Mouse (Mus musculus): ENCODE measurements around the gene Dnah5. TPM values are rescaled to one million over a fixed set of nuclear protein-coding genes. Genes with fewer than 3 reads are reported as not detected.

Gene Dnah5
- polyA plus RNA-seq, 1 experiment from 2014 or later, result 0.08 TPM

DNA sequence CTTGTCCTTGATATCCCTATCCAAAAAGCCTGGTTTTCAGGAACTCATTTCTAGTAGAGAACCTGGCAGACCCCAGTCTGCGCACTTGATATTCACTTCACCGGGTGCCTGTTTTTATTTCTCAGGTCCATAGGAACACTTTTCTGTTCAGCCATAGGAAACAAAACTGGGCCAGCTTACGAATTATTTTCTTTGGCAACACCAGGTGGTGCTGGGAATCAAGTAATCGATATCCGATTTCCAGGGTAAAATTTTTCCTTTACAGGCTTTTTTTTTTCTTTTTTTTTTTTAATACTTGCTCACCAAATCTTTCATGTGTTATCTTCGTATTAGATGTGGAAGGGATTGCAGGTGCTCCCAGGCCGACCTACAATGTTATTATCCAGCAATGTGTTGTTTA lies 119.0 kb downstream of the Dnah5 start:
- Histone ChIP-seq H3K4me2 (ENCODE audit: low read length) (no peak overlapping the region), H3K36me3 (ENCODE audit: insufficient read depth, low read length) (no peaks in the 10 kb centered on the region), H3K9me3 (replicated peaks; ENCODE audit: low read length) (no peaks in the 10 kb centered on the region), H3K4me3 (replicated peaks; ENCODE audit: low read depth, low read length) (no peak overlapping the region), H3K27me3 (ENCODE audit: insufficient read depth, low read length) (no peaks in the 10 kb centered on the region), H3K4me1 (replicated peaks; ENCODE audit: insufficient read depth, low read length) (no peaks in the 10 kb centered on the region), H3K27ac (no peak overlapping the region), H3K9ac (ENCODE audit: low read depth, low read length) (no peak overlapping the region)
- 85% methylated on average over 7 of the region's 7 CpGs for WGBS
- ATAC-seq (replicated peaks; ENCODE audit: low FRiP score, low read depth), result no peak
- TF ChIP-seq CTCF (IDR thresholded peaks at IDR 0.05; ENCODE audit: low read depth), result no peak
- DNase-seq (ENCODE audit: low spot score), result no peak

GRCm38 (mm10) chr15:28326985-28327384 lies 123.4 kb downstream of the Dnah5 start:
- Histone ChIP-seq H3K4me3 (replicated peaks; ENCODE audit: low read depth, low read length) (no peak overlapping the region), H3K4me1 (replicated peaks; ENCODE audit: insufficient read depth, low read length) (no peaks in the 10 kb centered on the region), H3K27me3 (ENCODE audit: insufficient read depth, low read length) (no peaks in the 10 kb centered on the region), H3K36me3 (ENCODE audit: insufficient read depth, low read length) (no peaks in the 10 kb centered on the region), H3K27ac (no peak overlapping the region), H3K9me3 (replicated peaks; ENCODE audit: low read length) (no peaks in the 10 kb centered on the region), H3K9ac (ENCODE audit: low read depth, low read length) (no peak overlapping the region), H3K4me2 (ENCODE audit: low read length) (no peak overlapping the region)
- WGBS, result 73% methylated on average over 7 of the region's 7 CpGs
- no peak for TF ChIP-seq CTCF (IDR thresholded peaks at IDR 0.05; ENCODE audit: low read depth)
- DNase-seq (ENCODE audit: low spot score) (no peak), ATAC-seq (replicated peaks; ENCODE audit: low FRiP score, low read depth) (no peak)

DNA sequence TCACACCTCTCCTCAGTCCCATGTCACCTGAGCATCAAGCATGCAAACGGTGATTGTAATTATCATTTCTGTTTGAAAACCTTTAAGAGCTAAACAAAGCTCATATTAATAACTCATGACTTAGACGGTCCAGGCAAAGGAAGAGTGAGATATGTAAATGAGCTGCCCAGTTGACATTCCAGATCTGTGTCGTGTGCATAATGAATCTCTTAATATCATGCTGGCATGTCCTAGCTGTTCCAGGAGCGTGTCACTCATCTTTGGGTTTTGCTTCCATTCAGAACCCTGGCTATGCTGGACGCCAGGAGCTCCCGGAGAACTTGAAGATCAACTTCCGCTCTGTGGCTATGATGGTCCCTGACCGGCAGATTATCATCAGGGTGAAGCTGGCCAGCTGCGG lies 123.9 kb downstream of the Dnah5 start:
- Histone ChIP-seq H3K4me1 (replicated peaks; ENCODE audit: insufficient read depth, low read length) (no peaks in the 10 kb centered on the region), H3K27me3 (ENCODE audit: insufficient read depth, low read length) (no peaks in the 10 kb centered on the region), H3K27ac (no peak overlapping the region), H3K4me2 (ENCODE audit: low read length) (no peak overlapping the region), H3K9me3 (replicated peaks; ENCODE audit: low read length) (no peaks in the 10 kb centered on the region), H3K9ac (ENCODE audit: low read depth, low read length) (no peak overlapping the region), H3K36me3 (ENCODE audit: insufficient read depth, low read length) (no peaks in the 10 kb centered on the region), H3K4me3 (replicated peaks; ENCODE audit: low read depth, low read length) (no peak overlapping the region)
- ATAC-seq (replicated peaks; ENCODE audit: low FRiP score, low read depth), result no peak
- WGBS, result 87% methylated on average over 9 of the region's 9 CpGs
- TF ChIP-seq CTCF (IDR thresholded peaks at IDR 0.05; ENCODE audit: low read depth), result no peak
- no peak for DNase-seq (ENCODE audit: low spot score)

GRCm38 (mm10) chr15:28341151-28341550 lies 137.6 kb downstream of the Dnah5 start:
- no peak for DNase-seq (ENCODE audit: low spot score)
- WGBS, result 48% methylated on average over 4 of the region's 4 CpGs
- ATAC-seq (replicated peaks; ENCODE audit: low FRiP score, low read depth), result no peak
- Histone ChIP-seq H3K4me1 (replicated peaks; ENCODE audit: insufficient read depth, low read length) (no peaks in the 10 kb centered on the region), H3K27me3 (ENCODE audit: insufficient read depth, low read length) (no peaks in the 10 kb centered on the region), H3K4me2 (ENCODE audit: low read length) (no peak overlapping the region), H3K27ac (no peak overlapping the region), H3K36me3 (ENCODE audit: insufficient read depth, low read length) (no peaks in the 10 kb centered on the region), H3K9me3 (replicated peaks; ENCODE audit: low read length) (no peaks in the 10 kb centered on the region), H3K4me3 (replicated peaks; ENCODE audit: low read depth, low read length) (no peak overlapping the region), H3K9ac (ENCODE audit: low read depth, low read length) (no peak overlapping the region)
- no peak for TF ChIP-seq CTCF (IDR thresholded peaks at IDR 0.05; ENCODE audit: low read depth)

- no peaks in the 10 kb centered on the region for H3K27me3 ChIP-seq (ENCODE audit: insufficient read depth, low read length)
- no peak for DNase-seq (ENCODE audit: low spot score)
- H3K4me2 ChIP-seq (ENCODE audit: low read length), result no peak overlapping the region
- no peak for TF ChIP-seq CTCF (IDR thresholded peaks at IDR 0.05; ENCODE audit: low read depth)
- no peaks in the 10 kb centered on the region for H3K4me1 ChIP-seq (replicated peaks; ENCODE audit: insufficient read depth, low read length)
- WGBS, result 75% methylated on average over 11 of the region's 11 CpGs
- H3K4me3 ChIP-seq (replicated peaks; ENCODE audit: low read depth, low read length), result no peak overlapping the region
- H3K27ac ChIP-seq, result no peak overlapping the region
- no peaks in the 10 kb centered on the region for H3K9me3 ChIP-seq (replicated peaks; ENCODE audit: low read length)
- H3K9ac ChIP-seq (ENCODE audit: low read depth, low read length), result no peak overlapping the region
- H3K36me3 ChIP-seq (ENCODE audit: insufficient read depth, low read length), result no peaks in the 10 kb centered on the region
- no peak for ATAC-seq (replicated peaks; ENCODE audit: low FRiP score, low read depth)
Measured at GRCm38 (mm10) chr15:28367561-28367960, 164.0 kb downstream of the Dnah5 start.

DNA sequence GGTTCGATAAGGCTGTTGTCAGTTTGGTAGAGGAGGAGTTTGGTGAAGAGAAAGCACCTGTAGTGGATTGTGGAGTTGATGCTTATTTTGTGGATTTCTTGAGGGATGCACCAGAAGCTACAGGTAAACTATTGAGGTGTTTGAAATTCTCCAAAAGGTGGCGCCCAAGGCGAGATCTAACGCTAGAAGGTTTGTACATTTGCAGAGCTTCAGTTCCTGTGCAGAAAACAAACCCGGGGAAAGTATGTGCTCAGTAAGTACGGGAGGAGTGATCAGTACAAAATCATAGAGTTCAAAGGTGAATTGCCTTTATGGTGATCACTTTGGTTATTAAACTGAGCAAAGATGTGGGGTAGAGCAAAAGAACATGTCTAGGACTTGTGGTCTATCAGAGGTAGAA lies 166.9 kb downstream of the Dnah5 start:
- H3K4me2 ChIP-seq (ENCODE audit: low read length), result no peak overlapping the region
- H3K4me1 ChIP-seq (replicated peaks; ENCODE audit: insufficient read depth, low read length), result no peaks in the 10 kb centered on the region
- no peaks in the 10 kb centered on the region for H3K36me3 ChIP-seq (ENCODE audit: insufficient read depth, low read length)
- TF ChIP-seq CTCF (IDR thresholded peaks at IDR 0.05; ENCODE audit: low read depth), result no peak
- no peak overlapping the region for H3K27ac ChIP-seq
- ATAC-seq (replicated peaks; ENCODE audit: low FRiP score, low read depth) (no peak), DNase-seq (ENCODE audit: low spot score) (no peak)
- no peak overlapping the region for H3K4me3 ChIP-seq (replicated peaks; ENCODE audit: low read depth, low read length)
- no peaks in the 10 kb centered on the region for H3K27me3 ChIP-seq (ENCODE audit: insufficient read depth, low read length)
- H3K9me3 ChIP-seq (replicated peaks; ENCODE audit: low read length), result no peaks in the 10 kb centered on the region
- 78% methylated on average over 6 of the region's 6 CpGs for whole genome bisulfite sequencing
- H3K9ac ChIP-seq (ENCODE audit: low read depth, low read length), result no peak overlapping the region

DNA sequence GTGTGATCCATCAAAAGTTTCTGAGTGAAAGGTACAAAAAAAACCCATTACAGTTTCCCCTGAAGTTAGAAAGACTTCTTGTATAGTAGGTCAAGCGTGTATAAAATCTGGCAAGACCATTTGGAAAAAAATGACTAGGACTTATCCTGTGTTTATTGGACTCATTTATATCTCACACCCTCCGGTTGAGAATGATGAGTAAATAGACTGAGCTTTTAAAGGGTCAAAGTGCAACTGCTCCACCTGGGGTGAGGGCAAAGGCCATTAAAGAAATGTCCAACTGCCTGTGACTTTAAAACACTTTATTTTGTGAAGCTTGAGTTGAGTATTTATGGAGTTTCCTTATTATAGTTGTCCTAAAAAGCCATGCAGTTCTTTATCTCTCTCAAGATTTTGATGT lies 168.0 kb downstream of the Dnah5 start:
- ATAC-seq (replicated peaks; ENCODE audit: low FRiP score, low read depth) (no peak), DNase-seq (ENCODE audit: low spot score) (no peak)
- Histone ChIP-seq H3K4me2 (ENCODE audit: low read length) (no peak overlapping the region), H3K9me3 (replicated peaks; ENCODE audit: low read length) (no peaks in the 10 kb centered on the region), H3K27ac (no peak overlapping the region), H3K4me1 (replicated peaks; ENCODE audit: insufficient read depth, low read length) (no peaks in the 10 kb centered on the region), H3K9ac (ENCODE audit: low read depth, low read length) (no peak overlapping the region), H3K36me3 (ENCODE audit: insufficient read depth, low read length) (no peaks in the 10 kb centered on the region), H3K4me3 (replicated peaks; ENCODE audit: low read depth, low read length) (no peak overlapping the region), H3K27me3 (ENCODE audit: insufficient read depth, low read length) (no peaks in the 10 kb centered on the region)
- TF ChIP-seq CTCF (IDR thresholded peaks at IDR 0.05; ENCODE audit: low read depth), result no peak
- WGBS, result 47% methylated on average over 2 of the region's 2 CpGs
